Mouse (Mus musculus) kidney, postnatal 36 days (tissue): ENCODE measurements around the gene Cul7.

Experiments
- DNase-seq, 2 experiments: peaks; one replicate each; pipeline ENCODE4 v3.0.0; 2021 to 2022; ENCODE audit warnings: mixed read lengths in 2 of 2

Cul7 gene

GRCm38 (mm10) chr17:46673850-46674529, 23.9 kb downstream of the Cul7 start, which contains the start of gene Rrp36:
Rrp36 (minus strand) TSS chr17:46674352.
- peak; percentile 95 to 96 for DNase-seq

- DNase-seq = peak; percentile 14 to 44
These were observed 24.6 kb downstream of the Cul7 start for GRCm38 (mm10) chr17:46674530-46675283.

DNA sequence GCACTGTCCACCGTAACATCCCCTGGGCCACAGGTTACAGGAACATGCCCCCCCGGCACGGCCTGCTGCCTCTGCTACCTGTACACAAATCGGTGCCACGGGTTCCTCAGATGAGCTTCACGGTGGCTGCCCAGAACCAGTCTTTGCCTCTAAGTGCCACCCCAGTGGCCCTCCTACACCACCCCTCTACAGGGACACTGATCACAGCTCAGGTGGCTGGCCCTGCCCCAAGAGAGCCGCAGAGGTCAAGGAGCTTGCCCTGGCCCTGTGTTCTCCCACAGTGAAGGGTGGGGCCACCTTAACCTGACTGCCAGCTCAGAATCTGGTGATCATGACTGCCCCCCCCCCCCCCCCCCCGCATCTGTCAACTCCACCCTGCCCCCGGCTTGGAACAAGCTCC, 28.3 kb downstream of the Cul7 start, which contains the start of gene Mea1:
Mea1 (plus strand) TSS at position 378 of the 400 bp plus-strand sequence.
- DNase-seq = peak; percentile 47 to 53

DNA sequence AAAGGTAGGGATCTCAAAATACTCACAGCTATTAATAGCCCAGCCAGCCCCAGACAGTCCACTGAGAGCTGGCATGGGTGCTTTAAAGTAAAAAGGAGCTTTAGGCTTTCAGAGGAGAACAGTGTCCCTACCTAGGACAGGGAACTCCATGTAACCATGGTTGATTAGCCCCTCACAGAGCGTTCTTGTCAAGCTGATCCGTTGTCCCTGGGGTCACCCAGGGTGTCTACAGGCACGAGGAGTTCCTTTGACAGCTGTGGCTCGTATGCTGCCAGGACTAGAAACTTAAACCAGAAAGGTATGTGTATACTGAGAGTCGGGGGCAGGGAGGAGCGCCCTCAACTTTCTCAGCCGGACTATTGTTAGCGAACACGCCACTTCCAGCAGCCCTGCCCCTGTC, 28.8 kb downstream of the Cul7 start:
- DNase-seq = no peak

DNA sequence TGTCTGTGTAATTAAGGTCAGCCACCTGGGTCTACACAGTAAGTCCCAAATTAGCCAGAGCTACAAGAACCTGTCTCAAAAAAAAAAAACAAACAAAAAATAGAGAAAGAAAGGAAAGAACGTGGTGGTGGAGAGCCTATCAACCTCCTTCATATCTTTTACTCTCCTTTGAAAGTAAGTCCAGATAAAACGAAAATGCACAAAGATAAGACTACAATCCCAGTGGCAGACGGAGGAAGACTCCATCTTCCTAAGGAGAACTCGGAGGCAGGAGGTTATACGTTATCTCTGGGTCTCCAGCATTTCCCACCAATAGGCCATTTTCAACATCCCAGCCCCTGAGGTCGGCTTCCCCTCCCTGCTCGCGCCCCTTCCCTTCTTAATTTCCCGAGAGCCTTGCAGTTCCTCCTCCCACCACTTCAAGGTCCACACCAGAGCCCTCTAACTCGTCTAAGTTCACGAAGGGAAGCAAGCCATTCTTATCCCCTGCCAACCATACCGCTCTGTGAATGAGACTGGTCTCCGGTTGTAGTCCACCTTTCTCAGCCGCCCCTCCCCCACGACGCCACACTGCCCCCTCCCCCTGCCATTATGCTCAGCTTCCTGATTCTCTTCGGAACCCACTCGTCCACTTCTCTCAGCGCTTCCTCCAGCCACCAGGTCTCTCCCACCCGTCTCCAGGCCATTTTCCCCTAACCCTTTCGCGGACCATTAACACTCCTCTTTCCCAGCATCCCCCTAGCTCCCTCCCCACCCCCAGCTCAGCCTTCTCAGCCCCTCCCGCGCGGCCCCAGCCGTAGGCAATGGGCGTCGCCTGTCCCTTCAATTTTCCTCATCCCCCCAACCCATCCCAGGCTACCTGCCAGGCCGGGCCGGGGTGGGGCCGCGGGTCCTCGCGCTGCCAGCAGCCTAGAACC, 30.0 kb downstream of the Cul7 start:
- peak; percentile 45 to 75 for DNase-seq

GRCm38 (mm10) chr17:46680760-46681373, 30.7 kb downstream of the Cul7 start, which contains the start of gene Klhdc3:
Klhdc3 (minus strand) TSS chr17:46680914.
- DNase-seq = peak; percentile 99

GRCm38 (mm10) chr17:46681466-46682118, 31.5 kb downstream of the Cul7 start:
- DNase-seq = no peak

DNA sequence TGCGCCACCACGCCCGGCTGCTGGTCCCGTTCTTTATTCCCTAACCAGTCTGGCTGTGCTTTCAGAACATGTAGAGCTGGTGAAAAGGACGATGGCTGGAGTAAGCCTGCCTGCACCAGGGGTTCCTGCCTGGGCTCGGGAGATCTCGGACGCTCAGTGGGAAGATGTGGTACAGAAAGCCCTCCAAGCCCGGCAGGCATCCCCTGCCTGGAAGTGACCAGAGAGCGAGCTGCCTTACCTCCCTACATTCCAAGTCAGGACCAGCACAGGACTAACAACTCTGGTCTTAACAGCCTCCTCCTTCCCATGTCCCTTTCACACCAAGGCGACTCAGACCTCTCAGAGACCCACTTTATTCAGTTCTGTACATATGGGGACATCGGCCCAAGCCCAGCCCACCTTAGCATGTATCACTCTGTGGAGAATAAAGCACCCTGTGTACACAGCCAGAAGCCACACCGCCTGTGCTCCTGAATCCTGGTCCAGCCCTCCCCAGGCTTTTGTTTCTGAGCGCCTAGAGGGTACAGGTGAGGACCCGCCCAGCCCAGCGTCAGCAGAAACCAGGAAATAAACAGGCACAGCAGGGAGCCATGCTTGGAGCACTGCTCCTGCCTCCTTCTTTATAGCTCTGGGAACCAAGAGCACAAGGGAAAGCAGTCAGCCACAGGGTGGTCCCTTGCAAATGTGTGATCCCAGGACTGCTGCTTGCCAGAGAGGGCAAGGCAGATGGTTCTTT, 32.7 kb downstream of the Cul7 start:
- DNase-seq = no peak

GRCm38 (mm10) chr17:46685913-46686312, 35.8 kb downstream of the Cul7 start:
- DNase-seq = no peak

DNA sequence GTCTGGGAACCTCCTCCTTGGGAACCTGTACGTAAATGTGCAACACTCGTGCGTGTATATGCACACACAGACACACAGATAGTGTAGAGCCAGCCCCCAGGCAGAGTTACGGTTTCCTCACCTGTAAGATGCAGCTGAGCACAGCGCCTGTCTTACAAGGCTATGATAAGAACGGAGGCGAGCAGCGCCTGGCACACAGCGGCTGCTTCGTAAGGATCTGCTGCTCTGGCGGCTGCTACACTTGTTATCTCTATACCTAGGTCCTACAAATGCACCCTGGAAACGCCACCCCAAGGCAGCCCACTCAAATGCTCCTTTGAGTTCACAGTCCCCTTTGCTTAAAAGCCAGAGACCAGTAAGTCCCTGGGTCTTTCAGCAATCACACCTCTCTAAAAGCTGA, 40.5 kb downstream of the Cul7 start:
- no peak for DNase-seq

DNA sequence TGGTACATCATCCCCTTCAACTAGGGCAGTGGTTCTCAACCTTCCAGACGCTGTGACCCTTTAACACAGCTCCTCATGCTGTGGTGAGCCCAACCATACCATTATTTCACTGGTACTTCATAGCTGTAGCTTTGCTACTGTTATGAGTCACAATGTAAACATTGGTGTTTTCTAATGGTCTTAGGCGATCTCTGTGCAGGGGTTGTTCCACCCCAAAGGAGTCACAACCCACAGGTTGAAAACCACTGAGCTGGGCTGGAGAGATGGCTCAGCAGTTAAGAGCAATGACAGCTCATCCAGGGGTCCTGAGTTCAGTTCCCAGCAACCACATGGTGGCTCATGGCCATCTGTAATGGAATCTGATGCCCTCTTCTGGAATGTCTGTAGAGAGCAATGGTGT, 41.3 kb downstream of the Cul7 start:
- no peak for DNase-seq

DNA sequence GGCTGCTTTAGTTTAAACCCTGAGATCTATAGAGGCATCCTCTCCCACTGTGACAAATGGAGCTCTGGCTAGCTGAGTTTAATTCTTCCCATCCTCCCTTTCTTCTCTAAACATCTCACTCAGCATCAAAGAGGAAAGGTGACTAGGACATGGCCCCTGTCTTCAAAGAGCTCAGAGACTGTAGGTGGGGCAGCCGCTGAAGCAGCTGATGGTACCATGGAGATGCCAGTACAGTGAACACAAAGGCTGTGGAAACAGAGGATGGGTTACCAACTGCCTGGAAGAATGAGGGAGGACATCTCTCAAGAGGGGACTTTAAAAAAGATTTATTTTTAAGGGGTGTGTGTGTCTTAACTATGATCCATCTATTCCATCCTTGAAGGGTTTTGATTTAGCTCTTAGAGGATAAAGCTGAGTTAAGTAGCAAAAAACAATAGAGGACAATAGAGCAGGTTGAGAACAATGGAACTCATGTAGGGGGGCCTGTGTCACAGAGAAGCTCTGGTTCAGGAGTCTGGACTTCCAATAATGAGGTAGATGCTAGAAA, 44.5 kb downstream of the Cul7 start:
- no peak for DNase-seq

GRCm38 (mm10) chr17:46698515-46698914, 48.4 kb downstream of the Cul7 start:
- no peak for DNase-seq

- DNase-seq = no peak
These were observed 49.1 kb downstream of the Cul7 start for GRCm38 (mm10) chr17:46699245-46699644.

DNA sequence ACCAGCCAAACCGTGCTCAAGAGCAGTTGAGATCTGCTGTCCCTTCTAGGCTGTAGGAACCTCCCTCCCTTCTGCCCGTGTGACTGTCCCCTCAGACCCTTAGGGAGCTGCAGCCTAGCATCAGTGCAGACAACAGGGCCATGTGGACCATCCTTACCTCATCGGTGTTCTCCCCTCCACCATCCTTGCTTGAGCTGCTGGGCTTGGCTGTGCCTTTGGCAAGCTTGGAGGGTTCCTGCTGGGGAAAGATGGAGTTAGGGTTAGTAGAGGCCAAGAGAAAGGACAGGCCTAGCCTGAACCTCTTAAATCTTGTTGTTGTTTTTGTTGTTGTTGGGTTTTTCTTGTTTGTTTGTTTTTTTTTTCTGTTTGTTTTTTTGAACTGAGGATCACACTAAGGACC, 49.8 kb downstream of the Cul7 start:
- DNase-seq = no peak

DNA sequence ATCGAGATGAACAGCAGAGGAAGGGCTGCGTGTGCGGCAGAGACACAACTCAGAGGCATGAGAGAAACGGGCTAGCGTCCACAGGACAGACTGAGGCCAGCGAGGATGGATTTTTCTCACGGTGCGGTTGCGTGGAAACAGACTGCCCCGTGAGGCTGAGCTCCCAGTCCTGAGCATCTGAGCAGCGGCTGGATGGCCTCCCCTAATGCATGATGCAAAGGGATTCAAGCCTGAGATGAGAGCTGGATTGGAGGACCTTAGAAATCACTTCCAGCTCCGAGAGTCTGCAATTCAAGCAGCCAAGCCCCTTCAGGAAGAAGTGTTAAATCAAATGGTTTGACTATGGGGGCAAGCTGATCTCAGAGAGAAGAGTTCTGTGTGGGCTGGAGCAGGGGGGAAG, 51.4 kb downstream of the Cul7 start:
- DNase-seq = no peak

GRCm38 (mm10) chr17:46702100-46702499, 52.0 kb downstream of the Cul7 start:
- no peak for DNase-seq

GRCm38 (mm10) chr17:46702506-46702905, 52.4 kb downstream of the Cul7 start:
- DNase-seq = no peak

GRCm38 (mm10) chr17:46703971-46704886, 54.1 kb downstream of the Cul7 start:
- DNase-seq = no peak
